Mouse (Mus musculus) heart, embryonic 14.5 days (tissue): ENCODE measurements at regions not wholly inside any gene's neighbourhood (a gene's known extent, or its start where the extent isn't known, plus 50 kb on each side); places are given as distances from the start of the nearest gene placed in this dataset.

Experiments
- ATAC-seq: fragments of 200-750 bp; cut with Nextera tagmentation; 2 replicates; pipeline ENCODE4 v1.8.0; 2017; ENCODE audit warnings: low read depth, moderate TSS enrichment; ENCODE audit not compliant: insufficient number of reproducible peaks, insufficient read depth, low FRiP score
- H3K27ac ChIP-seq, 2 experiments: fragments of 200-500 bp in 1 of 2; fragments of 300-500 bp in 1 of 2; sonication (generic) in 1 of 2; replicated peaks in 1 of 2; 2 replicates each; pipeline ENCODE4 v1.5.1; 2012 to 2014; ENCODE audit warnings: low read depth in 2 of 2, low read length in 2 of 2, control low read depth in 1 of 2, mild to moderate bottlenecking in 1 of 2, mixed read lengths in 1 of 2; ENCODE audit not compliant: control insufficient read depth in 1 of 2, insufficient read depth in 1 of 2
- H3K27me3 ChIP-seq: fragments of 300-500 bp; sonication (generic); 2 replicates; pipeline ENCODE4 v1.6.1; 2014; ENCODE audit warnings: mild to moderate bottlenecking, low read length, control low read depth; ENCODE audit not compliant: control insufficient read depth, insufficient read depth
- H3K36me3 ChIP-seq: fragments of 300-500 bp; sonication (generic); 2 replicates; pipeline ENCODE4 v1.6.1; 2014; ENCODE audit warnings: mild to moderate bottlenecking, control low read depth, low read length, mixed read lengths; ENCODE audit not compliant: control insufficient read depth, insufficient read depth
- H3K4me1 ChIP-seq, 2 experiments: fragments of 200-500 bp in 1 of 2; fragments of 300-500 bp in 1 of 2; sonication (generic) in 1 of 2; 2 replicates each; pipeline ENCODE4 v1.6.1; 2012 to 2014; ENCODE audit warnings: low read length in 2 of 2, control low read depth in 1 of 2, mixed read lengths in 1 of 2; ENCODE audit not compliant: control insufficient read depth in 2 of 2, insufficient read depth in 2 of 2
- H3K4me2 ChIP-seq: fragments of 300-500 bp; sonication (generic); 2 replicates; pipeline ENCODE4 v1.6.1; 2014; ENCODE audit warnings: mild to moderate bottlenecking, low read length
- H3K4me3 ChIP-seq, 2 experiments: fragments of 200-500 bp in 1 of 2; fragments of 300-500 bp in 1 of 2; sonication (generic) in 1 of 2; 2 replicates each; pipeline ENCODE4 v1.5.1; 2012 to 2014; ENCODE audit warnings: low read length in 2 of 2, mild to moderate bottlenecking in 2 of 2, control low read depth in 1 of 2, low read depth in 1 of 2, moderate library complexity in 1 of 2; ENCODE audit not compliant: control insufficient read depth in 1 of 2, insufficient read depth in 1 of 2
- H3K9ac ChIP-seq: fragments of 300-500 bp; sonication (generic); 2 replicates; pipeline ENCODE4 v1.6.1; 2014; ENCODE audit warnings: mild to moderate bottlenecking, low read length
- H3K9me3 ChIP-seq: fragments of 300-500 bp; sonication (generic); 2 replicates; pipeline ENCODE4 v1.6.1; 2016; ENCODE audit warnings: low read length, control low read depth; ENCODE audit not compliant: control insufficient read depth
- WGBS: fragments of 180-500 bp; shearing (Covaris S2); extraction: QIAGEN DNeasy Blood & Tissue Kit; methylation state at CpG from one replicate; pipeline ENCODE4 v1.1.7; 2014; 5-methylcytosine and 5-hydroxymethylcytosine counted together

DNA sequence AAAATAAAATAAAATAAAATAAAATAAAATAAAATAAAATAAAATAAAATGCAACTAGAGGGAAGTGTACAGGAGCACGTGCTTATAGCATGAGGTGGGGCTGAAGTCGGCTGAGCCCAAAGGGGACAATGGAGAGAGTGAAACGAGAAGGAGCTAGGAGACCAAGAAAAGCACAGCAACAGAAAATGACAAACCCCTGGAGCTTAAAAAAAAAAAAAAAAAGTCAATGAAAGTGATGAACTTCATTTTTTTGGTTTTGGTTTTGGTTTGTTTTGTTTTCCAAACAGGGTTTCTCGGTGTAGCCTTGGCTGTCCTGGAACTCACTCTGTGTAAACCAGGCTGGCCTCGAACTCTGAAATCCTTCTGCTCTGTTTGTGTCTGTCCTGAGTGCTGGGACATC, 51.2 kb upstream of the Chd2 start:
- Histone ChIP-seq H3K27me3 (no peaks in the 10 kb centered on the region), H3K9ac (no peak overlapping the region), H3K36me3 (no peaks in the 10 kb centered on the region), H3K4me3 (no peak overlapping the region), H3K9me3 (no peaks in the 10 kb centered on the region), H3K4me2 (no peak overlapping the region), H3K27ac (no peak overlapping the region), H3K4me1 (peaks cover 28 to 47% of the 10 kb centered on the region in 2 experiments)
- ATAC-seq = no peak
- WGBS = 89% methylated on average over 5 of the region's 5 CpGs
